Mouse (Mus musculus) ES-Bruce4 (cell line): Measurements from ENCODE around the gene Pabpn1l. TPM values are rescaled to one million over a fixed set of nuclear protein-coding genes. Genes with fewer than 3 reads are reported as not detected.

Experiments
- H3K27ac ChIP-seq: 2 replicates; pipeline ENCODE4 v1.5.1; 2012; ENCODE audit warnings: low read length, inconsistent platforms; ENCODE audit not compliant: insufficient read depth
- H3K27me3 ChIP-seq: 2 replicates; pipeline ENCODE4 v1.6.1; 2012; ENCODE audit warnings: mild to moderate bottlenecking, low read length, inconsistent platforms; ENCODE audit not compliant: control insufficient read depth, poor library complexity, insufficient read depth, severe bottlenecking
- H3K36me3 ChIP-seq: 2 replicates; pipeline ENCODE4 v1.6.1; 2012; ENCODE audit warnings: inconsistent platforms, mild to moderate bottlenecking, low read length, moderate library complexity; ENCODE audit not compliant: control insufficient read depth, poor library complexity, insufficient read depth, severe bottlenecking
- H3K4me1 ChIP-seq: one replicate; pipeline ENCODE4 v1.8.1; 2011; ENCODE audit warnings: low read length; ENCODE audit not compliant: control insufficient read depth, insufficient read depth
- H3K4me3 ChIP-seq: 2 replicates; pipeline ENCODE4 v1.5.1; 2011; ENCODE audit warnings: low read depth, mild to moderate bottlenecking, low read length
- H3K9ac ChIP-seq: 2 replicates; pipeline ENCODE4 v1.6.1; 2012; ENCODE audit warnings: low read depth, mild to moderate bottlenecking, inconsistent platforms; ENCODE audit not compliant: poor library complexity, severe bottlenecking
- H3K9me3 ChIP-seq: replicated peaks from 2 replicates; pipeline ENCODE4 v1.6.1; 2012; ENCODE audit warnings: mild to moderate bottlenecking, low read length, inconsistent platforms; ENCODE audit not compliant: control insufficient read depth, poor library complexity, insufficient read depth, severe bottlenecking
- CTCF ChIP-seq: IDR thresholded peaks from one replicate; pipeline ENCODE4 v1.8.1; 2011; ENCODE audit warnings: low read depth, low read length
- EP300 ChIP-seq: IDR thresholded peaks from 2 replicates; pipeline ENCODE4 v1.6.1; 2011; ENCODE audit warnings: low read depth, low read length; ENCODE audit not compliant: insufficient read depth
- POLR2A ChIP-seq: IDR thresholded peaks from one replicate; pipeline ENCODE4 v1.8.1; 2011; ENCODE audit warnings: low read length; ENCODE audit not compliant: insufficient read depth
- polyA plus RNA-seq: library from polyadenylated mRNA; stranded (reverse); fragments of >200 nt; gene quantifications from 2 replicates; pipeline ENCODE4 v1.2.4, GENCODE M21; 2011; ENCODE audit warnings: low read depth; ENCODE audit not compliant: missing spikeins, insufficient read depth, insufficient read length

The Pabpn1l gene
- not detected in 2 replicates for polyA plus RNA-seq

DNA sequence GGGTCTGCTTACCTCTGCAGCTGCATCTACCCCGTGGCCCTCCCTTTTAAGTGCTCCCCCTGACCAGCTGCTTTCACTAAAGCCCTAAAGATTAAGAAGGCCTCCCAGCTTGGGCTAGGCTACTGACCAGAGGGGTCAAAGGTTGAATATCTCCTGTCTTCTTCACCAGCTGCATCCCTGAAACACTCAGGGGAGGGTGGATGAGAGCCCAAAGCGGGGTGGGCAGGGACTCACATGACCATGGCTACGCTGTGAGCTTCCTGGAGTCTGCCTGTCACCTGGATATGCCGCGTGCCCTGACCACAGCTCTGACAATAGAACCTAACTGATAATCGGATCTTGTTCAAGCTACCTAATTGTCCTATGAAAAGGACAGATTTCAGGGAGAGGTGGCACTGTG is at the start of gene Pabpn1l:
TSS of gene Pabpn1l (minus strand) at position 13 of the 400 bp plus-strand sequence.
- Histone ChIP-seq H3K9me3 (no peaks in the 10 kb centered on the region), H3K9ac (no peak within 1 kb of the TSS), H3K4me3 (no peak within 1 kb of the TSS), H3K36me3 (no peaks in the 10 kb centered on the region), H3K27ac (no peak within 1 kb of the TSS), H3K4me1 (no peaks in the 10 kb centered on the region), H3K27me3 (no peaks in the 10 kb centered on the region)
- no peak for TF ChIP-seq POLR2A
- TF ChIP-seq CTCF: no peak

GRCm38 (mm10) chr8:122671894-122672293 is 49.4 kb upstream of the Pabpn1l start:
- no peaks in the 10 kb centered on the region for H3K27me3 ChIP-seq

DNA sequence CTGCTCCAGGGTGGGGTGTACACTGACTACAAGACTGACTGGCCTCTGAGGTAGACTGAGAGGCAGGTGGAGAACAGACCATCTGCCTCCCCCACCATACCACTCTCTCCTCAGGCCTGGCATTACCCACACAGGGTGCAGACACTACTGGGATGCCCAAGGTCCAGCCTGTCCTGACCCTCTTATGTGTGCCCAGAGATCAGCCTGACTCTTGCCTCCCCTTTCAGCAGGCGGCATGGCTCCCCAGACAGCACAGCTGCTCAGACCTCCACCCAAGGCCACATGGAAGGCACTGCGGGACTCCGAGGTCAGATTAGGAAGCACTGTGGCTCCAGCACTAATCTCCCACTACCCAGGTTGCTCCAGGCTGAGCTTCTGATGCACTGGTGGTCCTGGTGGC is 48.2 kb upstream of the Pabpn1l start:
- TF ChIP-seq POLR2A (no peak), CTCF (no peak), EP300 (no peak)
- Histone ChIP-seq H3K4me1 (no peaks in the 10 kb centered on the region), H3K27me3 (no peaks in the 10 kb centered on the region), H3K9me3 (no peaks in the 10 kb centered on the region), H3K9ac (no peak overlapping the region), H3K36me3 (no peaks in the 10 kb centered on the region), H3K4me3 (no peak overlapping the region), H3K27ac (no peak overlapping the region)

More at GRCm38 (mm10) chr8:122671894-122672293, 49.4 kb upstream of the Pabpn1l start:
- Histone ChIP-seq H3K4me1 (no peaks in the 10 kb centered on the region), H3K4me3 (no peak overlapping the region), H3K27ac (no peak overlapping the region), H3K36me3 (no peaks in the 10 kb centered on the region), H3K9ac (no peak overlapping the region), H3K9me3 (no peaks in the 10 kb centered on the region)
- TF ChIP-seq POLR2A (no peak), CTCF (no peak), EP300 (no peak)

- H3K9ac ChIP-seq: no peak overlapping the region
- H3K27me3 ChIP-seq: no peaks in the 10 kb centered on the region
- no peak overlapping the region for H3K4me3 ChIP-seq
- no peak overlapping the region for H3K27ac ChIP-seq
- TF ChIP-seq POLR2A: no peak
- TF ChIP-seq CTCF: no peak
- no peak for TF ChIP-seq EP300
- H3K36me3 ChIP-seq: no peaks in the 10 kb centered on the region
- no peaks in the 10 kb centered on the region for H3K4me1 ChIP-seq
- H3K9me3 ChIP-seq: no peaks in the 10 kb centered on the region
Observed at GRCm38 (mm10) chr8:122670001-122670400, 47.5 kb upstream of the Pabpn1l start.

GRCm38 (mm10) chr8:122669370-122669769 is 46.8 kb upstream of the Pabpn1l start:
- H3K27me3 ChIP-seq: no peaks in the 10 kb centered on the region
- no peaks in the 10 kb centered on the region for H3K36me3 ChIP-seq
- no peaks in the 10 kb centered on the region for H3K4me1 ChIP-seq
- H3K27ac ChIP-seq: no peak overlapping the region
- no peak overlapping the region for H3K4me3 ChIP-seq
- H3K9me3 ChIP-seq: no peaks in the 10 kb centered on the region
- TF ChIP-seq EP300: no peak
- no peak for TF ChIP-seq CTCF
- no peak for TF ChIP-seq POLR2A
- H3K9ac ChIP-seq: no peak overlapping the region

- no peaks in the 10 kb centered on the region for H3K36me3 ChIP-seq
- no peak overlapping the region for H3K27ac ChIP-seq
- H3K9me3 ChIP-seq: no peaks in the 10 kb centered on the region
- no peaks in the 10 kb centered on the region for H3K27me3 ChIP-seq
- H3K4me1 ChIP-seq: no peaks in the 10 kb centered on the region
- TF ChIP-seq EP300 (no peak), CTCF (no peak), POLR2A (no peak)
- H3K4me3 ChIP-seq: no peak overlapping the region
- no peak overlapping the region for H3K9ac ChIP-seq
Observed at GRCm38 (mm10) chr8:122667854-122668253, 45.3 kb upstream of the Pabpn1l start.
